Mouse (Mus musculus): Measurements from ENCODE around the gene Ifna16. TPM values are rescaled to one million over a fixed set of nuclear protein-coding genes. Genes with fewer than 3 reads are reported as not detected.

The Ifna16 gene
- not detected in 2 replicates for polyA plus RNA-seq (2015; fragmentation: Nextera tagmentation; extraction: Ambion mirVana)

DNA sequence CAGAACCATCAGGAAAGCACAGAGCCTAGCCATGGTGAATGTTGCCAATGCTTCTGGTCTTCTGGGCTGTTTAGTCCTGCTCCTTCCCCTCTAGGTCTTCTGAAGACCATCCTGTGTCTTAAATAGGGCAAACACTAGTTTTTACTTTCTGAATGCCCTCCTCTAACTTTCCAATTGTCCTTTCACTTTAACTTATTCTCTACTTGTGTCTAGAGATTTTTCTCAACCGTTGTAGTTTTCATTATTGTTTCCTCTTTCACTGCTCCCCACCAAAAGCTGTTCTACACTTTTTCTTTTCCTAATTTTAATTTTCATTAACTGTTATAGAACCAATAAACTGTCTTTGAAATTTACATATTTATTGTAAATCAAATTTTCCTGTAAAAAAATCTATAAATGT, at the start of gene Ifna16:
Ifna16 (minus strand) TSS at position 101 of the 400 bp plus-strand sequence.

DNA sequence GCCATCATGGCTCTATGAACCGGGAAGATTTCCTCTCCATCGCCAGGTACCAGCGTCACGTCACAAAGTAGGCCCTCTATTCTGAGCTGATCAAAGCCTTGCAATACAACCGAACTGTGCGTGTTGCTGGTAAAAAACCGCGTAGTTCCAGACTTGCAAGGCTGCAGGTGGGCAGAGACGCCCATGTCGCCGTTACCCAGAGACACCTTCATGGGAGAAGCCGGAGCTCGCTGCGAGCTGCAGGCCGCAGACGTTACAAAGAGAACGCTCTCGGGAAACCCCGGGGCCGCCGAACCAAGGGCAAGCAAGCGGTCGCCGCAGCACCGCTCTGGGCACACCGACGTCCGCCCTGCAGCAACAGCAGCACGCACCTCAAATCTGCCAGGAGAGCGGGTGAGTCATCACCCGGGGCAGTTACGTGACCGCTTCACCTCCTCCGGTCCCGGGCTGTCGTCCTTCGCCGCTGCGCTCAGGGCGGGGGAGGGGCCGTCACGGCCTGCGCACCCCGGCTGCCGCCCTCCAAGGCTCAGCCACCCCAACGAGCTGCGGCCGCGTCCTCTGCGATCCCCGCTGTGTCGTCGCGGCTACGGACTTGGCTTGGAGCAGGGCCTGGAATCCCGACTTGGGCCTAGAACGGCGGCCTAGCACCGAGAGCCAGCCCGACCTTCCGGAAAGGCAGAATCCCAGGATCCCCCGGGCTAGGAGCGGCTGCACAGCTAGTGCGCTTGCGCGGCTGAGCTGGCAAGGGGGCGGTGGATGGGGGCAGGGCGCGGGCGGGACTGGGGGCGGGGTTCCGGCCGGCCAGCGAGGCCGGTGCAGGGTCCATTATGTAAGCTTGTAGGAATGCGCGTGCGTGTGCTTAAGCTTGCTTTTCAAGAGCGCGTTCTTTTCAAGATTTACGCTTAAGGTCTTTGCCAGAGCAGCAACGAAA, 45.3 kb upstream of the Ifna16 start, which contains the start of the genes Gm26566 and Klhl9:
Gm26566 (plus strand) TSS at position 15 of the 931 bp plus-strand sequence.
Klhl9 (minus strand) TSS at position 675 of the 931 bp plus-strand sequence.

DNA sequence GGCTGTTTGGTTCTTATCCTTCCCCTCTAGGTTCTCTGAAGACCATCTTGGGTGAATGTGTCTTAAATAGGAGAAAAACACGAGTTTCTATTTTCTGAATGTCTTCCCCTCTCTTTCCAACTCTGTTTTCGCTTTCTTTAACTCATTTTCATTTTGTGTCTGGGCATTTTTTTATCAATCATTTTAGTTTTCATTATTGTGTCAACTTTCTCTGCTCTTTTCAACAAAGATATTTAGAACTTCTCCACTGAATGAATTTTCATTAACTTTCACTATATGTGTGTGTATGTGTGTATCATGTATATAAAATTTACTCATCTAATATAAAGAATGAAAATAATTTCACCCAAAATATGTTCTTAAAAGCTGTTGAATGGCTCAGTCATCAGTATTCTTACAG, 14.5 kb upstream of the Ifna16 start, which contains the start of gene Ifnab:
Ifnab (minus strand) TSS at position 101 of the 400 bp plus-strand sequence.

DNA sequence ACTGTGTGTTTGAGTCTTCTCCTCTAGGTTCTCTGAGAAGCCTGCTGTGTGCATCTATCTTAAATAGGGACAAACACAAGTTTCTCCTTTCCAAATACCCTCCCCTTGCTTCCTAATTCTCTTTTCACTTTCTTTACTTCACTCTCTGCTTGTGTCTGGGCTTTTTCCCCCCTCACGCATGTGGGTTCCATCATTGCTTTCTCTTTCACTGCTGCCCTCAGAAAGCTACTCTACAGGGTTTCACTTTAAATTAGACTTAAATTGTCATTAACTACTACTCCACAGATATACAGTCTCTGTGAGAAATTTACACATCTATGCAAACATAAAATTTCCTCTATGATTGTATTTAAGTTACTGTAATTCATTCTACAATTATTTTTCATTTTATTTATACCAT, 7.1 kb upstream of the Ifna16 start, which contains the start of gene Ifna2:
Ifna2 (minus strand) TSS at position 101 of the 400 bp plus-strand sequence.

GRCm38 (mm10) chr4:88644359-88644758, 32.4 kb downstream of the Ifna16 start, which contains the start of gene Ifna13:
Ifna13 (minus strand) TSS chr4:88644459.

DNA sequence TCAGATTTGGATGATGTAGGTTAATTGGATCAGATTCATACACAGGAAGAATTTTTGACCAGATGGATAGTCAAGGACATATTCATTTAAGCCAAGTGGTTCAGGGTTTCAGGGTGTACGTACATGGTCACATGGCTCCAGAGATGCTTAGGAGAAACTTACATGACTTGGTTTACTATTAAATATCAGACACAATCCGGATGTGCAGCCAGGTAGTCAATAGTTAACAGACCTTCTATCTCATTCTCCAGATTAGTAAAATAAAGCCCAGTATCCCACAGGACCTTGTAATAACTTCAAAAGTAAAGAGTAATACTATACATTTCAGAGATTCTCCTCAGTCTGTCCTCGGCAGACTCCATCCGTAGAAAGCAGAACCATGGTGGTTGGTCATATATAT, 42.4 kb downstream of the Ifna16 start, which contains the start of gene C87499:
C87499 (minus strand) TSS at position 101 of the 400 bp plus-strand sequence.

Other genes with a start within 250 kb of the Ifna16 start
- gene Hacd4, start 238.0 kb downstream of the Ifna16 start, polyA plus RNA-seq (2015; fragmentation: Nextera tagmentation; extraction: Ambion mirVana): 16.6 and 18.9 TPM in 2 replicates
- gene Ifnb1, start 154.2 kb downstream of the Ifna16 start, polyA plus RNA-seq (2015; fragmentation: Nextera tagmentation; extraction: Ambion mirVana): not detected in 2 replicates
- gene Ifna15, start 118.7 kb downstream of the Ifna16 start, polyA plus RNA-seq (2015; fragmentation: Nextera tagmentation; extraction: Ambion mirVana): not detected in 2 replicates
- not detected in 2 replicates for gene Ifna14, start 105.1 kb downstream of the Ifna16 start, polyA plus RNA-seq (2015; fragmentation: Nextera tagmentation; extraction: Ambion mirVana)
- not detected in 2 replicates for gene Ifna9, start 84.5 kb downstream of the Ifna16 start, polyA plus RNA-seq (2015; fragmentation: Nextera tagmentation; extraction: Ambion mirVana)
- not detected in 2 replicates for gene Ifna12, start 73.5 kb downstream of the Ifna16 start, polyA plus RNA-seq (2015; fragmentation: Nextera tagmentation; extraction: Ambion mirVana)
- not detected in 2 replicates for gene C87499, start 42.5 kb downstream of the Ifna16 start, polyA plus RNA-seq (2015; fragmentation: Nextera tagmentation; extraction: Ambion mirVana)
- gene Ifna13, start 32.5 kb downstream of the Ifna16 start, polyA plus RNA-seq (2015; fragmentation: Nextera tagmentation; extraction: Ambion mirVana): not detected in 2 replicates
- gene Ifna2, start 7.0 kb upstream of the Ifna16 start, polyA plus RNA-seq (2015; fragmentation: Nextera tagmentation; extraction: Ambion mirVana): not detected in 2 replicates
- not detected in 2 replicates for gene Ifnab, start 14.4 kb upstream of the Ifna16 start, polyA plus RNA-seq (2015; fragmentation: Nextera tagmentation; extraction: Ambion mirVana)
- 0.34 and 0.37 TPM in 2 replicates for gene Gm26566, start 44.9 kb upstream of the Ifna16 start, polyA plus RNA-seq (2015; fragmentation: Nextera tagmentation; extraction: Ambion mirVana)
- gene Klhl9, start 45.5 kb upstream of the Ifna16 start, polyA plus RNA-seq (2015; fragmentation: Nextera tagmentation; extraction: Ambion mirVana): 47.0 and 61.7 TPM in 2 replicates
- not detected in 2 replicates for gene Gm13271, start 77.9 kb upstream of the Ifna16 start, polyA plus RNA-seq (2015; fragmentation: Nextera tagmentation; extraction: Ambion mirVana)
- gene Gm13283, start 83.2 kb upstream of the Ifna16 start, polyA plus RNA-seq (2015; fragmentation: Nextera tagmentation; extraction: Ambion mirVana): 0.28 and 0.35 TPM in 2 replicates
- gene Gm13290, start 96.9 kb upstream of the Ifna16 start, polyA plus RNA-seq (2015; fragmentation: Nextera tagmentation; extraction: Ambion mirVana): not detected in 2 replicates
- not detected in 2 replicates for gene Gm13289, start 100.0 kb upstream of the Ifna16 start, polyA plus RNA-seq (2015; fragmentation: Nextera tagmentation; extraction: Ambion mirVana)
- gene Gm13272, start 102.9 kb upstream of the Ifna16 start, polyA plus RNA-seq (2015; fragmentation: Nextera tagmentation; extraction: Ambion mirVana): not detected in 2 replicates
- 0.17 and 0.28 TPM in 2 replicates for gene Ifnz, start 105.2 kb upstream of the Ifna16 start, polyA plus RNA-seq (2015; fragmentation: Nextera tagmentation; extraction: Ambion mirVana)
- gene Gm13276, start 108.8 kb upstream of the Ifna16 start, polyA plus RNA-seq (2015; fragmentation: Nextera tagmentation; extraction: Ambion mirVana): not detected in 2 replicates
- not detected in 2 replicates for gene Gm13277, start 111.7 kb upstream of the Ifna16 start, polyA plus RNA-seq (2015; fragmentation: Nextera tagmentation; extraction: Ambion mirVana)
- gene Gm13278, start 114.6 kb upstream of the Ifna16 start, polyA plus RNA-seq (2015; fragmentation: Nextera tagmentation; extraction: Ambion mirVana): not detected in 2 replicates
- not detected in 2 replicates for gene Gm13275, start 117.6 kb upstream of the Ifna16 start, polyA plus RNA-seq (2015; fragmentation: Nextera tagmentation; extraction: Ambion mirVana)
- not detected in 2 replicates for gene Gm13279, start 120.5 kb upstream of the Ifna16 start, polyA plus RNA-seq (2015; fragmentation: Nextera tagmentation; extraction: Ambion mirVana)
- 1.6 and 1.7 TPM in 2 replicates for gene Gm13285, start 122.7 kb upstream of the Ifna16 start, polyA plus RNA-seq (2015; fragmentation: Nextera tagmentation; extraction: Ambion mirVana)
- not detected in 2 replicates for gene Gm13287, start 126.3 kb upstream of the Ifna16 start, polyA plus RNA-seq (2015; fragmentation: Nextera tagmentation; extraction: Ambion mirVana)
- 0.21 TPM in 1 of 2 replicates, not detected in the other for gene Gm13288, start 128.6 kb upstream of the Ifna16 start, polyA plus RNA-seq (2015; fragmentation: Nextera tagmentation; extraction: Ambion mirVana)
- not detected in 2 replicates for gene Ifna7, start 139.3 kb upstream of the Ifna16 start, polyA plus RNA-seq (2015; fragmentation: Nextera tagmentation; extraction: Ambion mirVana)
- not detected in 2 replicates for gene Ifna11, start 143.0 kb upstream of the Ifna16 start, polyA plus RNA-seq (2015; fragmentation: Nextera tagmentation; extraction: Ambion mirVana)
- not detected in 2 replicates for gene Ifna6, start 150.5 kb upstream of the Ifna16 start, polyA plus RNA-seq (2015; fragmentation: Nextera tagmentation; extraction: Ambion mirVana)
- not detected in 2 replicates for gene Ifna5, start 158.6 kb upstream of the Ifna16 start, polyA plus RNA-seq (2015; fragmentation: Nextera tagmentation; extraction: Ambion mirVana)
- not detected in 2 replicates for gene Ifna4, start 164.9 kb upstream of the Ifna16 start, polyA plus RNA-seq (2015; fragmentation: Nextera tagmentation; extraction: Ambion mirVana)
- not detected in 2 replicates for gene Ifna1, start 173.2 kb upstream of the Ifna16 start, polyA plus RNA-seq (2015; fragmentation: Nextera tagmentation; extraction: Ambion mirVana)
- not detected in 2 replicates for gene Ifne, start 203.3 kb upstream of the Ifna16 start, polyA plus RNA-seq (2015; fragmentation: Nextera tagmentation; extraction: Ambion mirVana)